Comparison of ENCODE assay signal across 1 mouse cellular context in genomic region chr9:44250445-44250844, GRCm38 (mm10).
TF ChIP-seq lines count a peak whose summit lies in the region.

No protein-coding gene starts in this region.

TF ChIP-seq in MEL, 35 proteins besides CTCF, POLR2A, EP300 and RAD21 (continued from another document):
- no peak for TF ChIP-seq E2F4 (IDR thresholded peaks at IDR 0.05; ENCODE audit: borderline replicate concordance, low read depth, low read length)
- TF ChIP-seq NRF1 (IDR thresholded peaks at IDR 0.05; ENCODE audit: insufficient read depth, low read depth, low read length, poor library complexity, severe bottlenecking), result no peak
- peak; percentile 74 for TF ChIP-seq GATA1 (IDR thresholded peaks at IDR 0.05; ENCODE audit: low read depth, low read length)
- no peak for TF ChIP-seq JUND (IDR thresholded peaks at IDR 0.05; ENCODE audit: low read depth, low read length)
- no peak for TF ChIP-seq MAFK (IDR thresholded peaks at IDR 0.05; ENCODE audit: borderline replicate concordance, low read depth, low read length)
- TF ChIP-seq SIN3A (IDR thresholded peaks at IDR 0.05; ENCODE audit: low read length), result no peak
- peak; percentile 9; the same call in 1 of the 2 replicates for TF ChIP-seq TAL1 (IDR thresholded peaks at IDR 0.05; ENCODE audit: low read length)
